Mouse (Mus musculus) limb, embryonic 14.5 days (tissue): ENCODE measurements around the gene Chst11. TPM values are rescaled to one million over a fixed set of nuclear protein-coding genes. Genes with fewer than 3 reads are reported as not detected.
A peak's percentile ranks its signal among the peaks of the same experiment; 100 is the strongest.

Source experiments
- ATAC-seq: fragments of 200-750 bp; cut with Nextera tagmentation; 2 replicates; pipeline ENCODE4 v1.8.0; 2017; ENCODE audit warnings: low read depth, moderate number of reproducible peaks, moderate TSS enrichment; ENCODE audit not compliant: low FRiP score
- DNase-seq: peaks from one replicate; pipeline ENCODE4 v3.0.0-alpha.2; 2015; ENCODE audit warnings: low spot score
- H3K27ac ChIP-seq: fragments of 300-500 bp; sonication (generic); replicated peaks from 2 replicates; pipeline ENCODE4 v1.5.1; 2014; ENCODE audit warnings: low read depth, mild to moderate bottlenecking, low read length, moderate library complexity, mixed read lengths
- H3K27me3 ChIP-seq: fragments of 300-500 bp; sonication (generic); 2 replicates; pipeline ENCODE4 v1.6.1; 2014; ENCODE audit warnings: low read length, mixed read lengths; ENCODE audit not compliant: control insufficient read depth, insufficient read depth
- H3K36me3 ChIP-seq: fragments of 300-500 bp; sonication (generic); 2 replicates; pipeline ENCODE4 v1.6.1; 2014; ENCODE audit warnings: mild to moderate bottlenecking, low read length, moderate library complexity, mixed read lengths; ENCODE audit not compliant: control insufficient read depth, insufficient read depth
- H3K4me1 ChIP-seq: fragments of 300-500 bp; sonication (generic); 2 replicates; pipeline ENCODE4 v1.6.1; 2014; ENCODE audit warnings: antibody characterized with exemption, low read length, mixed read lengths; ENCODE audit not compliant: control insufficient read depth, insufficient read depth
- H3K4me2 ChIP-seq: fragments of 300-500 bp; sonication (generic); replicated peaks from 2 replicates; pipeline ENCODE4 v1.6.1; 2014; ENCODE audit warnings: low read depth, mild to moderate bottlenecking, low read length, moderate library complexity; ENCODE audit not compliant: severe bottlenecking
- H3K4me3 ChIP-seq: fragments of 300-500 bp; sonication (generic); replicated peaks from 2 replicates; pipeline ENCODE4 v1.5.1; 2014; ENCODE audit warnings: low read length
- H3K9ac ChIP-seq: fragments of 300-500 bp; sonication (generic); 2 replicates; pipeline ENCODE4 v1.6.1; 2014; ENCODE audit warnings: mild to moderate bottlenecking, low read depth, low read length, moderate library complexity; ENCODE audit not compliant: severe bottlenecking
- H3K9me3 ChIP-seq: fragments of 300-500 bp; sonication (generic); 2 replicates; pipeline ENCODE4 v1.6.1; 2016; ENCODE audit warnings: low read length; ENCODE audit not compliant: control insufficient read depth
- POLR2A ChIP-seq: fragments of 200-500 bp; IDR thresholded peaks from 2 replicates; pipeline ENCODE4 v1.8.0; 2012; ENCODE audit warnings: inconsistent platforms, mild to moderate bottlenecking, moderate library complexity, borderline replicate concordance; ENCODE audit not compliant: insufficient read depth, insufficient read length; ENCODE audit errors: extremely low read depth
- WGBS: fragments of 180-500 bp; shearing (Covaris S2); extraction: QIAGEN DNeasy Blood & Tissue Kit; methylation state at CpG from one replicate; pipeline ENCODE4 v1.1.7; 2014; 5-methylcytosine and 5-hydroxymethylcytosine counted together
- polyA plus RNA-seq, 2 experiments: library from polyadenylated mRNA; depleted of rRNA in 1 of 2; stranded (reverse) in 1 of 2; unstranded in 1 of 2; fragments of >200 nt; fragmentation: Nextera tagmentation in 1 of 2; extraction: Ambion mirVana in 1 of 2; gene quantifications; 2 replicates each; pipeline versions ENCODE4 v1.2.1 to v1.2.3; 2012 to 2014

Chst11 gene
- polyA plus RNA-seq, 2 experiments, result 5.2 to 27.6 TPM

GRCm38 (mm10) chr10:83145836-83146235 lies 160.5 kb downstream of the Chst11 start:
- H3K36me3 ChIP-seq, result no peaks in the 10 kb centered on the region
- DNase-seq (no peak), ATAC-seq (0 out of 2 replicates have a peak, but pooled peaks have one; percentile 24)
- no peaks in the 10 kb centered on the region for H3K9me3 ChIP-seq
- no peak overlapping the region for H3K4me2 ChIP-seq
- H3K27ac ChIP-seq, result peak overlapping the region; percentile 52
- no peak overlapping the region for H3K4me3 ChIP-seq
- H3K4me1 ChIP-seq, result peaks cover 26% of the 10 kb centered on the region
- WGBS, result 47% methylated on average over 14 of the region's 14 CpGs
- no peaks in the 10 kb centered on the region for H3K27me3 ChIP-seq
- no peak for TF ChIP-seq POLR2A
- no peak overlapping the region for H3K9ac ChIP-seq

GRCm38 (mm10) chr10:83149342-83150178 lies 164.3 kb downstream of the Chst11 start:
- ATAC-seq, result no peak
- H3K9me3 ChIP-seq, result no peaks in the 10 kb centered on the region
- no peak for DNase-seq
- H3K27me3 ChIP-seq, result no peaks in the 10 kb centered on the region
- TF ChIP-seq POLR2A, result no peak
- H3K27ac ChIP-seq, result no peak overlapping the region
- peaks cover 39% of the 10 kb centered on the region for H3K4me1 ChIP-seq
- 67% methylated on average over 12 of the region's 12 CpGs for WGBS
- no peak overlapping the region for H3K4me3 ChIP-seq
- no peaks in the 10 kb centered on the region for H3K36me3 ChIP-seq
- H3K4me2 ChIP-seq, result no peak overlapping the region
- no peak overlapping the region for H3K9ac ChIP-seq

GRCm38 (mm10) chr10:83150587-83150986 lies 165.3 kb downstream of the Chst11 start:
- 68% methylated on average over 7 of the region's 7 CpGs for WGBS
- no peaks in the 10 kb centered on the region for H3K36me3 ChIP-seq
- no peak overlapping the region for H3K4me3 ChIP-seq
- no peaks in the 10 kb centered on the region for H3K27me3 ChIP-seq
- H3K4me2 ChIP-seq, result no peak overlapping the region
- no peak overlapping the region for H3K27ac ChIP-seq
- no peak for TF ChIP-seq POLR2A
- peaks cover 38% of the 10 kb centered on the region for H3K4me1 ChIP-seq
- peak; percentile 72 for DNase-seq
- no peaks in the 10 kb centered on the region for H3K9me3 ChIP-seq
- H3K9ac ChIP-seq, result no peak overlapping the region
- ATAC-seq, result 0 out of 2 replicates have a peak, but pooled peaks have one; percentile 48

- DNase-seq (peak; percentile 78), ATAC-seq (peak; percentile 74)
- Histone ChIP-seq H3K4me1 (peaks cover 30% of the 10 kb centered on the region), H3K27me3 (no peaks in the 10 kb centered on the region), H3K9me3 (no peaks in the 10 kb centered on the region), H3K27ac (no peak overlapping the region), H3K36me3 (no peaks in the 10 kb centered on the region), H3K4me3 (no peak overlapping the region), H3K9ac (no peak overlapping the region), H3K4me2 (no peak overlapping the region)
- 22% methylated on average over 6 of the region's 6 CpGs for WGBS
- TF ChIP-seq POLR2A, result no peak
Observed at GRCm38 (mm10) chr10:83151362-83151761, 166.1 kb downstream of the Chst11 start.

- TF ChIP-seq POLR2A, result no peak
- Histone ChIP-seq H3K4me3 (no peak overlapping the region), H3K4me2 (no peak overlapping the region), H3K9me3 (no peaks in the 10 kb centered on the region), H3K27ac (0 out of 2 replicates have a peak overlapping the region, but pooled peaks have one; percentile 11), H3K4me1 (peaks cover 27% of the 10 kb centered on the region), H3K9ac (no peak overlapping the region), H3K27me3 (no peaks in the 10 kb centered on the region), H3K36me3 (no peaks in the 10 kb centered on the region)
- DNase-seq, result no peak
- 34% methylated on average over 16 of the region's 16 CpGs for WGBS
- no peak for ATAC-seq
Observed at GRCm38 (mm10) chr10:83151896-83152685, 166.8 kb downstream of the Chst11 start.
